Mouse (Mus musculus) layer of hippocampus, adult 11-12 months (tissue): ENCODE measurements around the gene Dchs1.
A peak's percentile ranks its signal among the peaks of the same experiment; 100 is the strongest.

ENCODE experiments used
- DNase-seq: peaks from one replicate; pipeline ENCODE4 v3.0.0; 2022; ENCODE audit warnings: low spot score

The Dchs1 gene

GRCm38 (mm10) chr7:105787285-105788140 is at the start of gene Dchs1:
TSS of gene Dchs1 (minus strand) at chr7:105787654.
- no peak for DNase-seq

- no peak for DNase-seq
Observed at GRCm38 (mm10) chr7:105824281-105824680, 36.8 kb upstream of the Dchs1 start.

GRCm38 (mm10) chr7:105818483-105818882 is 31.0 kb upstream of the Dchs1 start:
- DNase-seq: peak; percentile 33

- DNase-seq: no peak
Observed at GRCm38 (mm10) chr7:105816736-105817135, 29.3 kb upstream of the Dchs1 start.

- DNase-seq: no peak
Observed at GRCm38 (mm10) chr7:105813326-105813725, 25.9 kb upstream of the Dchs1 start.

GRCm38 (mm10) chr7:105812566-105812965 is 25.1 kb upstream of the Dchs1 start:
- no peak for DNase-seq

GRCm38 (mm10) chr7:105811516-105811915 is 24.1 kb upstream of the Dchs1 start:
- DNase-seq: no peak

GRCm38 (mm10) chr7:105810877-105811489 is 23.5 kb upstream of the Dchs1 start, which contains the start of gene Mrpl17:
TSS of gene Mrpl17 (minus strand) at chr7:105811099.
- peak; percentile 100 for DNase-seq

- no peak for DNase-seq
Observed at GRCm38 (mm10) chr7:105810280-105810876, 22.9 kb upstream of the Dchs1 start.

GRCm38 (mm10) chr7:105809836-105810235 is 22.4 kb upstream of the Dchs1 start:
- DNase-seq: no peak

GRCm38 (mm10) chr7:105808385-105808784 is 20.9 kb upstream of the Dchs1 start:
- DNase-seq: no peak

- no peak for DNase-seq
Observed at GRCm38 (mm10) chr7:105806716-105807115, 19.3 kb upstream of the Dchs1 start.

- no peak for DNase-seq
Observed at GRCm38 (mm10) chr7:105806125-105806524, 18.7 kb upstream of the Dchs1 start.

- no peak for DNase-seq
Observed at GRCm38 (mm10) chr7:105803428-105803827, 16.0 kb upstream of the Dchs1 start.

- no peak for DNase-seq
Observed at GRCm38 (mm10) chr7:105802771-105803170, 15.3 kb upstream of the Dchs1 start.

GRCm38 (mm10) chr7:105802312-105802711 is 14.9 kb upstream of the Dchs1 start:
- no peak for DNase-seq

- DNase-seq: no peak
Observed at GRCm38 (mm10) chr7:105796972-105797371, 9.5 kb upstream of the Dchs1 start.

GRCm38 (mm10) chr7:105795759-105796366 is 8.4 kb upstream of the Dchs1 start:
- no peak for DNase-seq

GRCm38 (mm10) chr7:105793701-105794100 is 6.2 kb upstream of the Dchs1 start:
- no peak for DNase-seq

GRCm38 (mm10) chr7:105791147-105791546 is 3.7 kb upstream of the Dchs1 start:
- DNase-seq: no peak

GRCm38 (mm10) chr7:105786506-105787284 is 759 bp downstream of the Dchs1 start:
- no peak for DNase-seq

- no peak for DNase-seq
Observed at GRCm38 (mm10) chr7:105784556-105784955, 2.9 kb downstream of the Dchs1 start.
